15 mouse cellular contexts compared by ENCODE assay signal in the genomic region with DNA sequence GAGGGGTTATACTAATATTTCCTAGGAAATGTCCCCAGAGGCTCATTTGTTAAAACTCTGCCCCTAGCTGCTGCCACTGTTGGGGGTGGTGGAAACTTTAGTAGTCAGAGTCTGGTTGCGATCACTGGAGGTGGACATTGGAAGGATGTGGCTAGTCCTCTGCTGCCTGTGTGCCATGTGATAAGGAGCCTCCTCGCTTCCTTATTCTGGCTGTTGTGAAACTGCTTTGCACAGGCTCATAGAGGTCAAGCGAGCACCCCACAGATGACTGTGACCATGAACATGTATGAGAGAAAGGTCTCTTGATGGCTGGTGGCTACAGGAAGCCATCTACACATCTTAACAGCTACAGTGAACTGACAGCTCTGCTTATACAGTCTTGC.
DNase-seq lines count a peak whose midpoint lies in the region; ATAC-seq and TF ChIP-seq lines count a peak whose summit lies in the region.
"Had no signal": no experiment of that assay in that cellular context is flagged by ENCODE, and none has a peak within 500 bp of the region (broad histone marks: within the 10 kb centered on the region; RNA-seq: fewer than 3 reads in every experiment).

No protein-coding gene starts in this region.

- peaks cover 6 to 31% of the 10 kb centered on the region in 2 experiments for H3K4me1 ChIP-seq in MEL (ENCODE audit: control insufficient read depth in 1 of 2, insufficient read depth in 2 of 2, low read length in 2 of 2)
- peaks cover 30 to 36% of the 10 kb centered on the region in 2 experiments for H3K4me1 ChIP-seq in liver, embryonic 14.5 days (replicated peaks; ENCODE audit: control insufficient read depth in 2 of 2, insufficient read depth in 2 of 2, low read length in 1 of 2)
- 0 out of 2 replicates have a peak, but pooled peaks cover 3% of the 10 kb centered on the region for H3K4me1 ChIP-seq in hindbrain, embryonic 16.5 days (ENCODE audit: control insufficient read depth, insufficient read depth, low read depth, low read length)
- H3K4me1 ChIP-seq: forebrain, embryonic 12.5 days; kidney, embryonic 15.5 days had no signal

- peaks cover 0 to 28% of the 10 kb centered on the region in 2 experiments; a peak in 2 of 4 replicates for H3K36me3 ChIP-seq in MEL (ENCODE audit: control insufficient read depth in 1 of 2, insufficient read depth in 2 of 2, low read length in 2 of 2)
- H3K36me3 ChIP-seq in liver, embryonic 14.5 days (replicated peaks; ENCODE audit: control insufficient read depth, insufficient read depth, low read depth): no peaks in the 10 kb centered on the region
- no peaks in the 10 kb centered on the region for H3K36me3 ChIP-seq in hindbrain, embryonic 16.5 days (ENCODE audit: control insufficient read depth, insufficient read depth, low read length)
- H3K36me3 ChIP-seq: forebrain, embryonic 12.5 days; heart, embryonic 12.5 days; kidney, embryonic 15.5 days; lung, embryonic 15.5 days had no signal

- no peak overlapping the region for H3K4me3 ChIP-seq in MEL (ENCODE audit: control insufficient read depth in 1 of 2, insufficient read depth in 1 of 2, low read depth in 2 of 2, low read length in 2 of 2)
- H3K4me3 ChIP-seq in liver, embryonic 14.5 days (ENCODE audit: insufficient read depth in 1 of 2, low read depth in 2 of 2, low read length in 2 of 2): no peak overlapping the region
- no peak overlapping the region for H3K4me3 ChIP-seq in hindbrain, embryonic 16.5 days (ENCODE audit: low read length)
- H3K4me3 ChIP-seq: forebrain, embryonic 12.5 days; heart, embryonic 12.5 days; kidney, embryonic 15.5 days; layer of hippocampus, adult 2 months; lung, embryonic 15.5 days had no signal

- H3K4me2 ChIP-seq in liver, embryonic 14.5 days (ENCODE audit: low read depth): peak overlapping the region; percentile 3; the same call in 1 of the 2 replicates
- no peak overlapping the region for H3K4me2 ChIP-seq in hindbrain, embryonic 16.5 days (ENCODE audit: low read length)
- H3K4me2 ChIP-seq: forebrain, embryonic 12.5 days; heart, embryonic 12.5 days; kidney, embryonic 15.5 days; lung, embryonic 15.5 days had no signal

- no peak for TF ChIP-seq RAD21 in MEL (IDR thresholded peaks at IDR 0.05; ENCODE audit: low read depth, low read length)

- no peak overlapping the region for H3K9ac ChIP-seq in MEL (ENCODE audit: control insufficient read depth, low read depth, low read length, poor library complexity, severe bottlenecking)
- peak overlapping the region; percentile 15; the same call in 1 of the 2 replicates for H3K9ac ChIP-seq in liver, embryonic 14.5 days (replicated peaks)
- H3K9ac ChIP-seq in hindbrain, embryonic 16.5 days (ENCODE audit: low read depth, low read length): no peak overlapping the region
- H3K9ac ChIP-seq: forebrain, embryonic 12.5 days; heart, embryonic 12.5 days; kidney, embryonic 15.5 days; lung, embryonic 15.5 days had no signal

- 7% methylated on average over 3 of the region's 3 CpGs for WGBS in liver, embryonic 14.5 days (ENCODE audit: insufficient replicate concordance)
- 96% methylated on average over 3 of the region's 3 CpGs for WGBS in hindbrain, embryonic 16.5 days

- DNase-seq in MEL (ENCODE audit: low read depth, low spot score): peak; percentile 55
- no peak for DNase-seq in liver, embryonic 14.5 days (ENCODE audit: low read depth in 3 of 3, low spot score in 3 of 3)
- no peak for DNase-seq in left cerebral cortex, adult 8-10 months (ENCODE audit: low spot score in 2 of 2)
- DNase-seq in embryo, embryonic 10 days (ENCODE audit: low spot score): no peak
- DNase-seq: cerebellum, adult 8-10 months; gastrocnemius, postnatal 10 days; right cerebral cortex, postnatal 4 days had no signal

- no peak for TF ChIP-seq POLR2A in MEL (IDR thresholded peaks at IDR 0.05; ENCODE audit: control insufficient read depth in 1 of 2, insufficient read depth in 1 of 2, low read depth in 1 of 2, low read length in 2 of 2, poor library complexity in 1 of 2)

- H3K79me2 ChIP-seq in MEL (ENCODE audit: control insufficient read depth, insufficient read depth, low read length, poor library complexity): no peaks in the 10 kb centered on the region

- no peak for TF ChIP-seq CTCF in MEL (IDR thresholded peaks at IDR 0.05 in 2 of 3, conservative IDR thresholded peaks at IDR 0.05 in 1 of 3; ENCODE audit: control insufficient read depth in 1 of 3, insufficient read depth in 1 of 3, low read depth in 2 of 3, low read length in 3 of 3, poor library complexity in 1 of 3, severe bottlenecking in 1 of 3)
- 0 out of 2 replicates have a peak, but pooled peaks have one; percentile 11 for TF ChIP-seq CTCF in liver, embryonic 14.5 days (IDR thresholded peaks at IDR 0.05; ENCODE audit: low read depth)

- H3K27me3 ChIP-seq in MEL (ENCODE audit: control insufficient read depth in 1 of 2, insufficient read depth in 2 of 2, low read length in 2 of 2): no peaks in the 10 kb centered on the region
- H3K27me3 ChIP-seq in liver, embryonic 14.5 days (ENCODE audit: control insufficient read depth, insufficient read depth, low read length): no peaks in the 10 kb centered on the region
- no peaks in the 10 kb centered on the region for H3K27me3 ChIP-seq in hindbrain, embryonic 16.5 days (replicated peaks; ENCODE audit: control insufficient read depth, insufficient read depth, low read length)
- H3K27me3 ChIP-seq: forebrain, embryonic 12.5 days; heart, embryonic 12.5 days; kidney, embryonic 15.5 days; lung, embryonic 15.5 days had no signal

- TF ChIP-seq EP300 in MEL (IDR thresholded peaks at IDR 0.05; ENCODE audit: low read depth in 1 of 2, low read length in 2 of 2): peak; percentile 46 to 63; a peak in 3 of 4 replicates
- 0 out of 2 replicates have a peak, but pooled peaks have one; percentile 30 for TF ChIP-seq EP300 in liver, embryonic 14.5 days (IDR thresholded peaks at IDR 0.05; ENCODE audit: low read depth)

- ATAC-seq in erythroblast, adult 5-6 weeks (replicated peaks; ENCODE audit: low FRiP score, poor library complexity, severe bottlenecking): 0 out of 2 replicates have a peak, but pooled peaks have one; percentile 45
- ATAC-seq in liver, embryonic 14.5 days (ENCODE audit: insufficient read depth): peak; percentile 70
- peak; percentile 56; the same call in 1 of the 2 replicates for ATAC-seq in neutrophil, adult 5-6 weeks (ENCODE audit: extremely low read depth, insufficient number of reproducible peaks, low FRiP score, poor library complexity, severe bottlenecking)
- no peak for ATAC-seq in hindbrain, embryonic 16.5 days

- no peaks in the 10 kb centered on the region for H3K9me3 ChIP-seq in MEL (replicated peaks; ENCODE audit: insufficient read depth, low read length)
- H3K9me3 ChIP-seq in liver, embryonic 14.5 days (ENCODE audit: control insufficient read depth, low read length): no peaks in the 10 kb centered on the region
- H3K9me3 ChIP-seq in hindbrain, embryonic 16.5 days (ENCODE audit: control insufficient read depth, low read length): no peaks in the 10 kb centered on the region
- H3K9me3 ChIP-seq: forebrain, embryonic 12.5 days; heart, embryonic 12.5 days; kidney, embryonic 15.5 days; lung, embryonic 15.5 days had no signal

- peak overlapping the region; percentile 60; the same call in 1 of the 2 replicates for H3K27ac ChIP-seq in MEL (ENCODE audit: control insufficient read depth, low read depth, low read length)
- H3K27ac ChIP-seq in liver, embryonic 14.5 days: peak overlapping the region; percentile 63
- H3K27ac ChIP-seq in hindbrain, embryonic 16.5 days (ENCODE audit: low read depth, low read length): no peak overlapping the region
- H3K27ac ChIP-seq: forebrain, embryonic 12.5 days; kidney, embryonic 15.5 days; layer of hippocampus, adult 2 months; lung, embryonic 15.5 days had no signal

TF ChIP-seq in MEL, 35 proteins besides CTCF, POLR2A, EP300 and RAD21:
- TF ChIP-seq TAL1 (IDR thresholded peaks at IDR 0.05; ENCODE audit: low read length) (peak; percentile 90), BHLHE40 (IDR thresholded peaks at IDR 0.05; ENCODE audit: borderline replicate concordance, low read depth, low read length) (no peak), GATA1 (IDR thresholded peaks at IDR 0.05; ENCODE audit: low read depth, low read length) (peak; percentile 45; the same call in 1 of the 2 replicates)
